Mouse (Mus musculus) adrenal gland, adult (tissue): ENCODE results near the gene Rbp4.

Source experiments
- DNase-seq, 2 experiments: peaks; one replicate each; pipeline ENCODE4 v3.0.0; 2022 to 2023; ENCODE audit warnings: low spot score in 1 of 2; ENCODE audit not compliant: inconsistent age in 2 of 2

Gene Rbp4

GRCm38 (mm10) chr19:38125219-38125610, at the start of gene Rbp4:
Gene Rbp4 (minus strand): TSS chr19:38125281.
- DNase-seq: no peak

GRCm38 (mm10) chr19:38164633-38165032, 39.6 kb upstream of the Rbp4 start:
- DNase-seq: no peak

- no peak for DNase-seq
Observed at GRCm38 (mm10) chr19:38161648-38162354, 36.7 kb upstream of the Rbp4 start.

- DNase-seq: no peak
Observed at GRCm38 (mm10) chr19:38156243-38156642, 31.2 kb upstream of the Rbp4 start.

- no peak for DNase-seq
Observed at GRCm38 (mm10) chr19:38143540-38144271, 18.6 kb upstream of the Rbp4 start.

- no peak for DNase-seq
Observed at GRCm38 (mm10) chr19:38134806-38135205, 9.7 kb upstream of the Rbp4 start.

GRCm38 (mm10) chr19:38133986-38134385, 8.9 kb upstream of the Rbp4 start:
- DNase-seq: no peak

GRCm38 (mm10) chr19:38132481-38132880, 7.4 kb upstream of the Rbp4 start, which contains the start of gene Pde6c:
Gene Pde6c (plus strand): TSS chr19:38132781.
- no peak for DNase-seq

GRCm38 (mm10) chr19:38126656-38127055, 1.6 kb upstream of the Rbp4 start:
- DNase-seq: no peak

- peak in 1 of 2 experiments; percentile 59 for DNase-seq
Observed at GRCm38 (mm10) chr19:38124401-38125218, 471 bp downstream of the Rbp4 start.

GRCm38 (mm10) chr19:38123921-38124320, 1.2 kb downstream of the Rbp4 start:
- DNase-seq: no peak

- no peak for DNase-seq
Observed at GRCm38 (mm10) chr19:38120123-38120760, 4.8 kb downstream of the Rbp4 start.

GRCm38 (mm10) chr19:38114834-38115491, 10.1 kb downstream of the Rbp4 start:
- DNase-seq: no peak

- DNase-seq: no peak
Observed at GRCm38 (mm10) chr19:38112575-38112974, 12.5 kb downstream of the Rbp4 start.

- no peak for DNase-seq
Observed at GRCm38 (mm10) chr19:38111056-38111455, 14.0 kb downstream of the Rbp4 start.

GRCm38 (mm10) chr19:38109506-38110242, 15.4 kb downstream of the Rbp4 start:
- DNase-seq: no peak

GRCm38 (mm10) chr19:38107871-38108270, 17.2 kb downstream of the Rbp4 start:
- no peak for DNase-seq

GRCm38 (mm10) chr19:38096858-38097758, 28.0 kb downstream of the Rbp4 start, which contains the start of gene Ffar4:
Gene Ffar4 (plus strand): TSS chr19:38097071.
- peak in 1 of 2 experiments; percentile 82 for DNase-seq

GRCm38 (mm10) chr19:38096231-38096630, 28.9 kb downstream of the Rbp4 start:
- DNase-seq: no peak
